Mouse (Mus musculus) heart, adult 9 months (tissue): Measurements from ENCODE around the gene Dmac2.
"Not testable (repeated sequence)": the region's sequence is repeated elsewhere in the genome, so short reads cannot be mapped to it uniquely, and the experiment has no call there.

Experiments used
- DNase-seq, 2 experiments: peaks; one replicate each; pipeline ENCODE4 v3.0.0; 2022; ENCODE audit warnings: low spot score in 2 of 2

Dmac2 gene

DNA sequence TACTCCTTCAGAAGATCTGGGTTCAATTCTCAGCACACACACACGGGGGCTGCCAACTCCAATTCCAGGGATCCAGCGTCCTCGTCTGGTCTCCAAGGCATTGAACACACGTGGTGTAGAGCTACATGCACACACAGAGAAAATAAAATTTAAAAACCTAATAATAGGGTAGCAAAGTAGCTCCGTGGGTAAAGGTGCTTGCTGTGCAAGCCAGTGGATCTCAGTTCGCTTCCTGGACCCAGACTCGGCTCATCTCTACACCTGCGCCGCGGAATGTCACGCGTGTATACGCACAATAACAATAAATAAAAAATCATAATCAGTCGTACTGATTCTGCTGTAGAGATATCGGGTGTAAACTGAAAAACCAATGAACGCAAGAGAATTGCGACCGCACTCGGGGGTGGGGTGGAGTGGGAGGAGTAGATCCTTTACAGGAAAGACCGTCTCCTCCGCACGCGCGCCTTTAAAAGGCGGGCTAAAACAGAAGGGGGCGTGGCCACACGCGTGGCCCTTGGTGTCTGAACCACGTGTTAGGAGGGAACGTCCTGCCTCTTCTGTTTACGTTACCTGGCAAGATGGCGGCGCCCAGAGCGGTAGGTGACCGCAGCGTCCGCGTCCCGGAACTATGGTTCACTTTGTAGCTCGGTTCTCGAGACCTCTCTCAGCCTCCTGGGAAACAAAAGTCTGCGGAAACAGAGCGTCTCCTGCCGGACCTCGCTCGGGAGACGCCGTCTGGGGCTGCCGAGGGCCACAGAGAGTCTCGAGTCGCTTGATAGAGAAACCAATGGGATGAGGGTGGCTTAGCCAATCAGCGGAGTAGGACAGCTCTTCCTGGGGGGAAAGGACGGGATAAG, at the start of gene Dmac2:
Gene Dmac2 (plus strand): TSS at position 550 of the 857 bp plus-strand sequence.
- peak; percentile 93 to 95 for DNase-seq

GRCm38 (mm10) chr7:25573806-25574205, 45.4 kb upstream of the Dmac2 start:
- not testable (repeated sequence) for DNase-seq

GRCm38 (mm10) chr7:25575105-25575504, 44.1 kb upstream of the Dmac2 start:
- no peak for DNase-seq

DNA sequence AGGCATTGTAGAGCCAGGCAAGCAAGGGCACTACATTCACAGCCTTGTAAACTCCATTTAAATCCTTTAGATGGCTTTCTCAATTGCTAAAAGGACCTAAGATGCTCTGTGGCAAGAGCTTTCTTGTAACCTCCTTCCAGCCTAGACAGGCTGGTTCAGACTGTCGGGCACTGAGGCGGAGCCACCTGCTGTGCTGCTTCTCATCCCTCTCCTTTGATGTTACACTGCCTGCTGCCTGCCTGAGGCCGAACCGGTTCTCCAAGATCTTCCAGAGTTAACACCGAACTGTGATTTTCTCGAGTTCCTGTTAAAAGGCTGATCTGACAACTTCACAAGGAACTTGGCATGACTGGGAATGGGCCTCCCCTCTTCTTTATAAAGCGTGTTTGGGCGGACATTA, 43.3 kb upstream of the Dmac2 start:
- DNase-seq, result no peak

DNA sequence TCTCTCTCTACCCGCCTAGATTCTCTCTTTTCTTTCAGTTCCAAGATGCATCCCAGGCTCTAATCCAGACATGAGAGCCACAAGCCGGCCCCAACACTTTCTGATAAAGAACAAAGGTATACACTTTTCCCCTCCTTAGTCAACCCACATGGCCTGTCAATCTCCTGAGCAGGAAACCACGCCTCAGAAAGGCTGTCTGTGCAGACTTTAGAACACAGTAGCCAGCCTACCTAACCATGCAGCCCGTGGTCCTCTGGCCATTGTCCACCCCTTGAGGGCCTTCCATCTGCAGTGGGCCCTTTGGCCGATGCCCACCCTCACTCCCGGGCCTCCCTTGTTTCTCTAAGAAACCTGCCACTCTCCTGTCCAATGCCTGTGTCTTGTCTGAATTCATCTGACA, 42.9 kb upstream of the Dmac2 start:
- DNase-seq, result not testable (repeated sequence)

GRCm38 (mm10) chr7:25576793-25577437, 42.3 kb upstream of the Dmac2 start:
- DNase-seq, result not testable (repeated sequence)

DNA sequence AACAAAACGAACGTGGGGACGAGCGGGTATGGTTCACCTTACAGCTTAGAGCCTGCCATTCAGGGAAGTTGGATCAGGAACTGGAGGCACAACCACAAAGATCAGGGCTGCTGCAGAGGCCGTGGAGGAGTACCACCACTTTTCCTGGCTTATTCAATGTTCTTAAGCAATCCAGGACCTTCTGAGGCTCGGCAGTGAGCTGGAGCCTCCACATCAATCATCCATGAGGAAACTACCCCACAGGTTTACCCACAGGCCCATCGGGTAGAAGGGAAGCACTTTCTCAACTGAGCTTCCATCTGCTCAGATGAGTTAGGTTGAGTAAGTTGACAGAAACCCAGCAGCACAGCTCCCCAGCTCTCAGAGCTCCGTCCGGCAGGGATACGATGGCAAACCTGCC, 39.8 kb upstream of the Dmac2 start:
- DNase-seq, result no peak

DNA sequence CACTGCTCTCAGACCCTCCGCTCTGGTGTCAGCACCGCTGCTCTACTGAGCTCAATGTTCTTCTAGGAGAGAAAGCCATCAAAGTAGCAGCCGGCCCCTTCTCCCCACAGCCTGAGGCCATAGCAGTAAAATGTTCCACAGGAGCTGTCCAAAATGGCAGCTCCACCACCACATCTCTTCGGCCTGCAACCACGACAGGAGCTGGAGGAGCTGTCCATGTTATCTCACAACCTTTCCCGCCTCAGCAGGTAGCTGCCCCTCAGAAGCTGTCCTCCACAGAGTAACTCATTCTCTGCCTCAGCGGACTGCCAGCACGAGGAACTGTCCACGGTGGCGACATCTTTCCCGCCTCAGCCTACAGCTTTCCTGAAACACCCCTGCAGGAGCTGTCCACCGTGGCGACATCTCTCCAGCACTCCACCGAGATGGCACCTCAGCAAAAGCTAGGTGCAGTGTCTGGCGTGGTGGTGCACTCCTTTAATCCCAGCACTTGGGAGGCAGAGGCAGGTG, 36.9 kb upstream of the Dmac2 start:
- no peak for DNase-seq

- DNase-seq, result no peak
Measured at GRCm38 (mm10) chr7:25584651-25585050, 34.6 kb upstream of the Dmac2 start.

DNA sequence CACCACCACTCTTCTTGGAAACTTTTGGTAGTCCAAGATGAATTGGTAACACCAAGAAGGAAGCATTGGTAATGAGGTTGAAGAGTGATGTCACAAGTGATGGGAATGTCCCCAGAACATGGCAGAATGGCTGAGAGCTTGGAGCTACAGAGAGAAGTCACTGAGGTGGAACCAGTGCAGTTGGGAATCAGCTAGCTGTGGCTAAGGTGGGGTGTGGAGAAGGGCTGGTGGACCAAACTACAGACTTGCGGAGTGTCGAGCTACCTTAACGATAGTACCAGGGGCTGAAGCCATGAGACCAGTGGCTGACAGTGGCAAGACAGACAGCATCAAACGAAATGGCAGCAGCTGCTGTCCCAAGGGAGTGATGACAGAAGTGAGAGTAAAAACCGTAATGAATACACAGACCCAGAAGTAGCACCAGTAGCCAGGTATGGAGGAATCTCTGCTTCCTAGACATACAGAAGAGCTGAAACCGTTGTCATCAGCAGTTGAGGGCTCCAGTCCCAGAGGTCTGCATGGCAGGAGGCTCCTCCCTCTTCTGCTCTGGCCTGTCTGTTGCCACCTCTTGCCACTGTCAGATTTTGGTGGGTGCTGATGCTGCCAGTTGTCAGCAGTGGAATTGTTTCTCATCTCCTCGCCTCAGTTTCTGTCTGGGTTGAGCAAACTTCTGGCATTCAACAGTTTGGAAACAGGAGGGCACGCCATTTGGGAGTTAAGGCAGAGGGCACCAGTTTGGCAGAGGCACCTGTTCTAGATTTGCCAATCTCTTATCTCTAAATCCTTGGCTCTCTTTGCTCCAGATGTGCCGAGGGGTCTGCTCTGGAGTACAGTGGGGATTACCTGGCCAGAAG, 33.6 kb upstream of the Dmac2 start:
- no peak for DNase-seq

DNA sequence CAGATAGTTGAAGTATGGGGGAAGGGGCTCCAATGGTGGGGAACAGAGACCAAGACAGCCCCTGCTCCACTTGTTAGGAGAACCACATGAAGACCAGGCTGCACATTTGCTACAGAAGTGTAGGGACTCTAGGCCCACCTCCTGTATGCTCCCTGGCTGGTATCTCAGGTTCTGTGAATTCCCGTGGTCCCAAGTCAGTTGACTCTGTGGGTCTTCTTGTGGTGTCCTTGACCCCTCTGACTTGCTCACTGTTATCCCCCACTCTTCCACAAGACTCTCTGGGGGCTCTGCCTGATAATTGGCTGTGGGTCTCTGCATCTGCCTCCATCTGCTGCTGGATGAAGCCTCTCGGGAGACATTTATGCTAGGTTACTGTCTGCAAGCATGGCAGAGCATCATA, 28.0 kb upstream of the Dmac2 start:
- DNase-seq, result no peak

- DNase-seq, result no peak
Measured at GRCm38 (mm10) chr7:25593859-25594258, 25.4 kb upstream of the Dmac2 start.

GRCm38 (mm10) chr7:25599663-25600062, 19.6 kb upstream of the Dmac2 start:
- peak; percentile 31 to 67 for DNase-seq

GRCm38 (mm10) chr7:25600666-25601065, 18.5 kb upstream of the Dmac2 start:
- no peak for DNase-seq

- DNase-seq, result no peak
Measured at GRCm38 (mm10) chr7:25601346-25601745, 17.9 kb upstream of the Dmac2 start.

DNA sequence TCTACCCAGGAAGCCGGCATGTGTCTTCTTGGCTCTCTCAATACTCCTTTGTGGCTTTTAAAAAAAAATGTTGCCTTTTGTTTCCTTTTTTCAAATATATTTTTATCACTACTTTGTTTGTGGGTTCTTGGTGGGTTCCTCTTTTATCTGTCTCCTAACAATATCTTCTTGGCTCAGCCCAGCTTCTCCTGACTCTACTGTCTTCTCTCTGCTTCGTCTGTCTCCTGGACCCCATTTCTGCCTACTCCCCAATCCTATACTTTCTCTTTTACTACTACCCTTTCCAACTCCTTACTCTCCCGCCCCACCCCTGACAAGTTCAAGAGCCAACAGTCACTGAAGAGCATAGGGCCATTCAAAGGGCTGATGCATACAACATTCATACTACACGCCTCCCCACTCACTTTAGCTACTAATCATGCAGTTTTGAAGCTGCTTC, 12.6 kb upstream of the Dmac2 start:
- DNase-seq, result no peak

DNA sequence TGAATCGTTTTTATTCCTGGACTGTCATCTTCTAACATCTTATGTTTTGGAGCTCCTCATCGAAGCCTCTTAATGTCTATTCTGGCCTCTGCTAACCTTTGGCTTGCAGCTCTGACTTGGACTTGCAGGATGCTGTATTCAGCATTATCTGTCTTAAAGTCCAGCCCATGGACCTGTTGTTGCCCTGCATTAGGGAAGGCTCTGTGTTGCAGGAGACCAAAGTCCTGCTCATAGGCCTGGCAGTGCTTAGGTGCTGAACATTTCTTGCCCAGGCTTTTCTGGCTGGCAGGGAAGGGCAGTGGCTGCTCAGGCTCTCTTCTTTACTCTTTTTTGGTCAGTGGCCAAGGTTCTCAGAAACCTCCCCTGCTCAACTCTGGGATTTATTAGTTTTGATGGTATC, 12.0 kb upstream of the Dmac2 start:
- no peak for DNase-seq

DNA sequence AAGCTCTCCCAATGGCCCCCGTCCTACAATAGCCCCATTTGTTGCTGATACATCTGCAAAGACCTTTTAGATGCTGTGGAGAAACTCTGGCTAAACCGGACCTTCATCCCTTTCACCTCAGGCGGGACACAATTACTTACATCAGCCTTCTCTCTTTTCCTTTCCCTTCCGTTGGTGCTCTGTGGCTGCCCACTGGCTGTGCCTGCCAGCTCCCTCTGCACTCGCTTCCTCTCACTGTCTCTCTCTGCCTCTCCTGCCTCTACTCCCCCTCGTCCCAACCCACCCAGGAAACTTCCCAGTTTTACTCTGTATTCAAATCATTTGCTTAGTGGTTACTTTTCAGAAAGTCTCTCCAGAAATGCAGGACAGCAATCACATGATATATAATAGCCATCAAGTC, 9.2 kb upstream of the Dmac2 start:
- DNase-seq, result no peak

DNA sequence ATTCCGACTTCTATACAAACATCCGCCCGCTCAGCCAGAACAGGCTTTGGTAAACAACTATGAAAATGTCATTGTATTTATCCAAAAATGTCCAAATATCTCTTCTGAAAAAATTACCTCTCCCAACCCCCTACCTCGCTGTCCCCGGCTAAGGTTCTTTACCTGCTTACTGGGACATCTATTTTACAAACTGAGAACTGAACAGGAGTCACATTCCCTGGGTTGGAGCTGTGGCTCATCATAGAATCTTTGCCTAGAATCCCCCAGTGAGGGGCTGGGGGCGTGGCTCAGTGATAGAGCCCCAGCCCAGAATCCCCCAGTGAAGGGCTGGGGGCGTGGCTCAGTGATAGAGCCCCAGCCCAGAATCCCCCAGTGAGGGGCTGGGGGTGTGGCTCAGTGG, 7.7 kb upstream of the Dmac2 start:
- no peak for DNase-seq

- DNase-seq, result no peak
Measured at GRCm38 (mm10) chr7:25614086-25614485, 5.1 kb upstream of the Dmac2 start.

- no peak for DNase-seq
Measured at GRCm38 (mm10) chr7:25614831-25615705, 4.1 kb upstream of the Dmac2 start.
